Mouse (Mus musculus) heart, embryonic 13.5 days (tissue): Measurements from ENCODE around the gene Mtx2. TPM values are rescaled to one million over a fixed set of nuclear protein-coding genes. Genes with fewer than 3 reads are reported as not detected.

Experiments
- ATAC-seq: fragments of 200-750 bp; cut with Nextera tagmentation; 2 replicates; pipeline ENCODE4 v1.8.0; 2017; ENCODE audit warnings: moderate TSS enrichment; ENCODE audit not compliant: insufficient number of reproducible peaks, low FRiP score, low TSS enrichment; ENCODE audit errors: extremely low read depth
- H3K27ac ChIP-seq: fragments of 300-500 bp; sonication (generic); replicated peaks from 2 replicates; pipeline ENCODE4 v1.5.1; 2015; ENCODE audit warnings: moderate library complexity, mild to moderate bottlenecking, inconsistent platforms
- H3K27me3 ChIP-seq: fragments of 300-500 bp; sonication (generic); replicated peaks from 2 replicates; pipeline ENCODE4 v1.6.1; 2015; ENCODE audit warnings: mild to moderate bottlenecking, inconsistent platforms
- H3K36me3 ChIP-seq: fragments of 300-500 bp; sonication (generic); 2 replicates; pipeline ENCODE4 v1.6.1; 2015; ENCODE audit warnings: mild to moderate bottlenecking, inconsistent platforms
- H3K4me1 ChIP-seq: fragments of 300-500 bp; sonication (generic); 2 replicates; pipeline ENCODE4 v1.6.1; 2015; ENCODE audit warnings: inconsistent platforms
- H3K4me2 ChIP-seq: fragments of 300-500 bp; sonication (generic); 2 replicates; pipeline ENCODE4 v1.6.1; 2015; ENCODE audit warnings: inconsistent platforms, mild to moderate bottlenecking, moderate library complexity
- H3K4me3 ChIP-seq: fragments of 300-500 bp; sonication (generic); 2 replicates; pipeline ENCODE4 v1.5.1; 2015; ENCODE audit warnings: moderate library complexity, mild to moderate bottlenecking, inconsistent platforms
- H3K9ac ChIP-seq: fragments of 300-500 bp; sonication (generic); 2 replicates; pipeline ENCODE4 v1.6.1; 2015; ENCODE audit warnings: inconsistent platforms, mild to moderate bottlenecking, moderate library complexity
- H3K9me3 ChIP-seq: fragments of 300-500 bp; sonication (generic); 2 replicates; pipeline ENCODE4 v1.6.1; 2016; ENCODE audit warnings: inconsistent platforms
- WGBS: fragments of 180-500 bp; shearing (Covaris S2); methylation state at CpG from one replicate; pipeline ENCODE4 v1.1.7; 2015; ENCODE audit warnings: mixed read lengths; 5-methylcytosine and 5-hydroxymethylcytosine counted together
- polyA plus RNA-seq: library from polyadenylated mRNA; unstranded; fragments of >200 nt; fragmentation: Nextera tagmentation; extraction: Ambion mirVana; gene quantifications from 2 replicates; pipeline ENCODE4 v1.2.1, GENCODE M21; 2015

The Mtx2 gene
- polyA plus RNA-seq, result 138 and 155 TPM in 2 replicates

- H3K27ac ChIP-seq, result peak within 1 kb of the TSS; percentile 95
- ATAC-seq, result peak; percentile 81; the same call in 1 of the 2 replicates
- peak within 1 kb of the TSS; percentile 95 for H3K9ac ChIP-seq
- WGBS, result 2% methylated on average over 74 of the region's 74 CpGs
- peak within 1 kb of the TSS; percentile 76 for H3K4me2 ChIP-seq
- peaks cover 3% of the 10 kb centered on the region; the same call in 1 of the 2 replicates for H3K4me1 ChIP-seq
- H3K27me3 ChIP-seq, result peaks cover 20% of the 10 kb centered on the region
- H3K36me3 ChIP-seq, result peaks cover 3% of the 10 kb centered on the region; the same call in 1 of the 2 replicates
- peak within 1 kb of the TSS; percentile 93 for H3K4me3 ChIP-seq
- H3K9me3 ChIP-seq, result no peaks in the 10 kb centered on the region
These were observed at the start of gene Mtx2 for GRCm38 (mm10) chr2:74825730-74826430. Gene Mtx2, plus strand, starts transcription at chr2:74825803.

DNA sequence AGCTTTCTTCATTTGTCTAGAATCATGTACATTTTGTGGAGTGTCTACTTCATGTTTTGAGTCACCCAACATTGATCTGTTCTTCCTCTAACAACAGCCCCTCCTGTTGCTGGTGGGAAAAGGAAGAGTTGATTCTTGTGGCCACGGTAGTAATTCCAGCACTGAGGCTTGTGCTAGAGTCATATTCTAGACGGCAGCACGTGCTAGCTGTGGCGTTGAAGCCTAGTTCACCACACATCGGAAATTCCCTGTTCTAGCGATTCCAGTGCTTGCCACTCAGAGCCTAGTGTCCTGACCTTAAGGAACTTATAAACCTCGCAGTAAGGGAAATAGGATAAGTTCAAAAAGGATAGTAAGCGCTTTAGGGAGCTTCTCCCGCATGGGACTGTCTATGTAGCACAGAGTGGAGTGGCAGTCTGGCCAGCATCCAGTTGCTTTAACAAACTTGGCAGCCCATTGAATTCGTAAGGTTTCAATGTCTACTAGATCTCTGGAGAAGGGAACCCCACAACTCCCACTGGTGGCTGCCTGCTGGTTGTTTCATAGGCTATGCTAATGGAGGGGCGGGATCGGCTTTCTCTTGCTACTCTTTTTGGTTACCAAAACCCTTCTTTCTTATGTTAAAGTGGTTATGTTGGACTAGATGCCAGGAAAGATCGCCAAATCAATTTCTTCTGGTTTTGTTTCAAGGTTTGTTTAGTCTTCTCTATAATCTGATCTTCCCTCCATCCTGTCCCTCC lies 47.9 kb upstream of the Mtx2 start:
- no peaks in the 10 kb centered on the region for H3K36me3 ChIP-seq
- H3K4me1 ChIP-seq, result no peaks in the 10 kb centered on the region
- peaks cover 12% of the 10 kb centered on the region for H3K27me3 ChIP-seq
- 65% methylated on average over 13 of the region's 13 CpGs for WGBS
- no peak for ATAC-seq
- no peak overlapping the region for H3K4me2 ChIP-seq
- H3K4me3 ChIP-seq, result no peak overlapping the region
- H3K9ac ChIP-seq, result no peak overlapping the region
- no peaks in the 10 kb centered on the region for H3K9me3 ChIP-seq
- no peak overlapping the region for H3K27ac ChIP-seq

DNA sequence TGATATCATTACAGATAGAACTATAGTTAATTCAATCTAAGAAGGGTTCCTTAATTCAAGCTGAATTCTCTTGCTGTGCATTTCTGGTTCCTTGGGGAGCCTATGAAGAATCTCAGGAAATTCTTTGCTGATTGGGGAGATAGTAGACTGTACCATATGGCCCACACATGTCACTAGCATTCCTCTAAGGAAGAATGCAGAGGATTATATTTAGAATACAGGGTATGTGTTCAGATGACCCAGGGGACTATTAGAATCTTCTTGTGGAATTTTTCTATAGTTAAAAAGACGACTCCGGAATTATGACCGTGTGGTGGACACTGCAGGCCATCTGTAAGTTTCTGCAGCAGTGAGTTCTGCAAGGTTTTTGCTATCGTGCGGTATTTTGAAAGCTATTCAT lies 44.2 kb upstream of the Mtx2 start:
- ATAC-seq, result no peak
- WGBS, result 74% methylated on average over 5 of the region's 5 CpGs
- no peaks in the 10 kb centered on the region for H3K4me1 ChIP-seq

DNA sequence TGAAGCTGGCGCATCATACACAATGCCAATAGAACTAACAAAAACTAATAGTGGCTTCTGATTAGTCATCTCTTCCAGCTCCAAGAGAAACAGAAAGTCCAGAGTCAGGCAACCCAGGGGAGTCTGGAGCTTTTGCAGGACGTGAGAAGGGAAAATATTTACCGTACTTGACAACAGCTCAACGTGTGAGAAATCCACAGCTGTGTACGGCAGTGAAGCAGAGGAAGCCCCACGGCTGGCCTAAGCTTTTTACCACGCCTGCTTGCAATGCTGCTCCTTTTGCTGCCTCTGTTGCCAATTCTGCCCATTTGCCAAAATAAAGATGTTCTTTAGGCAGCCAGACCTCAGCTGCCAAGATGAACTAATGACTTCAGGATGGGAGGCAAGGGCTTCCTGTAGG lies 30.1 kb upstream of the Mtx2 start:
- H3K27ac ChIP-seq, result no peak overlapping the region
- no peaks in the 10 kb centered on the region for H3K36me3 ChIP-seq

More for the DNA sequence above, 44.2 kb upstream of the Mtx2 start:
- H3K4me2 ChIP-seq, result no peak overlapping the region
- H3K27ac ChIP-seq, result no peak overlapping the region
- peaks cover 6% of the 10 kb centered on the region; the same call in 1 of the 2 replicates for H3K27me3 ChIP-seq
- H3K9me3 ChIP-seq, result no peaks in the 10 kb centered on the region
- no peaks in the 10 kb centered on the region for H3K36me3 ChIP-seq
- H3K4me3 ChIP-seq, result no peak overlapping the region
- no peak overlapping the region for H3K9ac ChIP-seq

GRCm38 (mm10) chr2:74808431-74808830 lies 17.2 kb upstream of the Mtx2 start:
- H3K4me1 ChIP-seq, result no peaks in the 10 kb centered on the region
- no peaks in the 10 kb centered on the region for H3K36me3 ChIP-seq
- WGBS, result 66% methylated on average over 5 of the region's 5 CpGs
- no peak for ATAC-seq
- 0 out of 2 replicates have a peak, but pooled peaks cover 3% of the 10 kb centered on the region for H3K27me3 ChIP-seq
- H3K9me3 ChIP-seq, result no peaks in the 10 kb centered on the region
- H3K9ac ChIP-seq, result no peak overlapping the region
- no peak overlapping the region for H3K4me3 ChIP-seq
- H3K4me2 ChIP-seq, result no peak overlapping the region
- no peak overlapping the region for H3K27ac ChIP-seq

More for the DNA sequence above, 30.1 kb upstream of the Mtx2 start:
- 0 out of 2 replicates have a peak, but pooled peaks cover 2% of the 10 kb centered on the region for H3K4me1 ChIP-seq
- no peak overlapping the region for H3K4me3 ChIP-seq
- no peak overlapping the region for H3K4me2 ChIP-seq
- no peaks in the 10 kb centered on the region for H3K27me3 ChIP-seq
- no peaks in the 10 kb centered on the region for H3K9me3 ChIP-seq
- no peak for ATAC-seq
- H3K9ac ChIP-seq, result no peak overlapping the region
- 37% methylated on average over 7 of the region's 7 CpGs for WGBS

- Histone ChIP-seq H3K4me2 (no peak overlapping the region), H3K4me3 (no peak overlapping the region), H3K9ac (no peak overlapping the region), H3K9me3 (no peaks in the 10 kb centered on the region), H3K27me3 (peaks cover 27% of the 10 kb centered on the region), H3K4me1 (peaks cover 3% of the 10 kb centered on the region; the same call in 1 of the 2 replicates), H3K27ac (no peak overlapping the region), H3K36me3 (no peaks in the 10 kb centered on the region)
- 74% methylated on average over 5 of the region's 5 CpGs for WGBS
- ATAC-seq, result no peak
These were observed 2.9 kb upstream of the Mtx2 start for GRCm38 (mm10) chr2:74822654-74823053.

DNA sequence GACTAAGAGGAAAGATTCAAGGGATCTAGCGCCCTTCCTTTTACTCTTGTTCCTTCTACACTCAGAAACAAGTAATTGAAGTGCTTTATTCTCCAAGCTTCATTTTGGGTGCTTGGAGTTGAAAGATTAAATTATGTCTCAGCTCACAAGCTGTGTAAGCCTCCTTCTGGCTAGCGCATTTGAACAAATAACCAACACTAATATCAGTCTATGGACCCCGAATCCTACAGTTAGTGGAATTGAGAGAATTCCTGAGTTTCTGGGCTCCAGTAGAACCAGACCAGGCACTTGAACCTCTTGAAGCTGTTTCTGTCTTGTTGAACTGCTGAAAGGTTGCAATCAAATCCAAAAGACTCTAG lies 253 bp upstream of the Mtx2 start:
- no peaks in the 10 kb centered on the region for H3K9me3 ChIP-seq
- 62% methylated on average over 3 of the region's 3 CpGs for WGBS
- peak overlapping the region; percentile 95 for H3K27ac ChIP-seq
- H3K4me3 ChIP-seq, result peak overlapping the region; percentile 93
- no peak for ATAC-seq
- H3K4me1 ChIP-seq, result peaks cover 3% of the 10 kb centered on the region; the same call in 1 of the 2 replicates
- peak overlapping the region; percentile 95 for H3K9ac ChIP-seq
- peak overlapping the region; percentile 76 for H3K4me2 ChIP-seq
- peaks cover 21% of the 10 kb centered on the region for H3K27me3 ChIP-seq
- H3K36me3 ChIP-seq, result peaks cover 3% of the 10 kb centered on the region; the same call in 1 of the 2 replicates

DNA sequence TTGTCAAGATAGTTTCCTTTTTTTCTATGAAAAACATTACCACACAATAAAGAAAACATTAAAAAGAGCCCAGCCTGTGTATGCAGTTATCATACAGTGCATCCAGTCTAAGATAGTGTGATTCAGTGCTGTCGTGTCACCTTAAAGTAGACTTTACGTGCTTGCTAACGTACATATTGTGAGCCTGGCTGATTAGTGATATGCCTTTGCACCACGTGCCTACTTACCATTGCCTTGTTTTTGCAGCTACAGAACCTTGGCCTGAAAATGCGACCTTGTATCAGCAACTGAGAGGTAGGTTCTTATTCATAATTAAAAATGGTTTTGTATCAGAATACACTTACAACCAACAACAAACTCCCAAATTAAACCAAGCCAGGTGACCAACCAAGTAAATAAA lies 21.4 kb downstream of the Mtx2 start:
- ATAC-seq, result no peak
- H3K9ac ChIP-seq, result no peak overlapping the region
- 54% methylated on average over 5 of the region's 5 CpGs for WGBS
- H3K4me2 ChIP-seq, result no peak overlapping the region
- H3K27me3 ChIP-seq, result no peaks in the 10 kb centered on the region
- no peak overlapping the region for H3K27ac ChIP-seq
- H3K36me3 ChIP-seq, result peaks cover 8% of the 10 kb centered on the region; the same call in 1 of the 2 replicates
- H3K4me3 ChIP-seq, result no peak overlapping the region
- no peaks in the 10 kb centered on the region for H3K9me3 ChIP-seq
- peaks cover 3% of the 10 kb centered on the region; the same call in 1 of the 2 replicates for H3K4me1 ChIP-seq

GRCm38 (mm10) chr2:74847516-74847915 lies 21.9 kb downstream of the Mtx2 start:
- peaks cover 8% of the 10 kb centered on the region; the same call in 1 of the 2 replicates for H3K36me3 ChIP-seq
- ATAC-seq, result no peak
- no peak overlapping the region for H3K4me3 ChIP-seq
- 86% methylated on average over 2 of the region's 2 CpGs for WGBS
- H3K9me3 ChIP-seq, result no peaks in the 10 kb centered on the region
- peaks cover 3% of the 10 kb centered on the region; the same call in 1 of the 2 replicates for H3K4me1 ChIP-seq
- no peak overlapping the region for H3K4me2 ChIP-seq
- no peaks in the 10 kb centered on the region for H3K27me3 ChIP-seq
- H3K27ac ChIP-seq, result no peak overlapping the region
- no peak overlapping the region for H3K9ac ChIP-seq

DNA sequence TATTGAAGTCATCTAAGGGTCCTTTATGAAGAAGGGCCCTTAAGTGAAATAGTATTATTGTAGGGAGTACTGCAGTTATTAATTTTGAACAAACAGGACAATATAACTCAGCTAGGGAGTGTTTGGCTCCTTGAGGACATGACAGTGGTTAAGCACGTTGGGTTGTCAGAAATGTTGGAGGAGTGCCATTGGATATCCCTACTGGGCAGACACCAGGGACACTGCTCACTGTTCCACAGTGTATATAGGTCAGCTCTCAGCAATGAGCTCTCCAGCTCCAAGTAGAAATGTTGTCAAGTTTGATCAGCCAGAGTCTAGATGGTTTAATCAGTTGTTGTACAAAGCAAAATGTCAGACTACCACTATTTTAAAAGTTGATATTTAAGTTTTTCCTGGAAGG lies 24.4 kb downstream of the Mtx2 start:
- no peaks in the 10 kb centered on the region for H3K27me3 ChIP-seq
- no peak for ATAC-seq
- WGBS, result 42% methylated on average over 1 of the region's 1 CpGs

GRCm38 (mm10) chr2:74862070-74862476 lies 36.5 kb downstream of the Mtx2 start:
- H3K9me3 ChIP-seq, result peaks cover 6% of the 10 kb centered on the region; the same call in 1 of the 2 replicates
- H3K36me3 ChIP-seq, result peaks cover 23% of the 10 kb centered on the region
- H3K4me2 ChIP-seq, result no peak overlapping the region
- no peaks in the 10 kb centered on the region for H3K4me1 ChIP-seq
- no peak overlapping the region for H3K27ac ChIP-seq
- H3K9ac ChIP-seq, result no peak overlapping the region
- no peak for ATAC-seq
- WGBS, result 84% methylated on average over 1 of the region's 1 CpGs
- no peak overlapping the region for H3K4me3 ChIP-seq
- H3K27me3 ChIP-seq, result no peaks in the 10 kb centered on the region

More for the DNA sequence above, 24.4 kb downstream of the Mtx2 start:
- Histone ChIP-seq H3K4me1 (peaks cover 3% of the 10 kb centered on the region; the same call in 1 of the 2 replicates), H3K9ac (no peak overlapping the region), H3K4me3 (no peak overlapping the region), H3K4me2 (no peak overlapping the region), H3K36me3 (no peaks in the 10 kb centered on the region), H3K27ac (no peak overlapping the region), H3K9me3 (no peaks in the 10 kb centered on the region)
